Mouse (Mus musculus) small intestine, adult 2 months (tissue): ENCODE measurements around the gene Trip4.
A peak's percentile ranks its signal among the peaks of the same experiment; 100 is the strongest.

Experiments
- CTCF ChIP-seq: fragments of 200-500 bp; IDR thresholded peaks from 2 replicates; pipeline ENCODE4 v1.5.1; 2012; ENCODE audit warnings: low read depth, mild to moderate bottlenecking, control low read depth, inconsistent platforms, low read length, moderate library complexity, mixed read lengths; ENCODE audit not compliant: insufficient replicate concordance, insufficient read length; ENCODE audit errors: extremely low read depth
- POLR2A ChIP-seq: fragments of 200-500 bp; IDR thresholded peaks from 2 replicates; pipeline ENCODE4 v1.6.1; 2012; ENCODE audit warnings: low read depth, mild to moderate bottlenecking, control low read depth, inconsistent platforms, low read length, moderate library complexity

DNA sequence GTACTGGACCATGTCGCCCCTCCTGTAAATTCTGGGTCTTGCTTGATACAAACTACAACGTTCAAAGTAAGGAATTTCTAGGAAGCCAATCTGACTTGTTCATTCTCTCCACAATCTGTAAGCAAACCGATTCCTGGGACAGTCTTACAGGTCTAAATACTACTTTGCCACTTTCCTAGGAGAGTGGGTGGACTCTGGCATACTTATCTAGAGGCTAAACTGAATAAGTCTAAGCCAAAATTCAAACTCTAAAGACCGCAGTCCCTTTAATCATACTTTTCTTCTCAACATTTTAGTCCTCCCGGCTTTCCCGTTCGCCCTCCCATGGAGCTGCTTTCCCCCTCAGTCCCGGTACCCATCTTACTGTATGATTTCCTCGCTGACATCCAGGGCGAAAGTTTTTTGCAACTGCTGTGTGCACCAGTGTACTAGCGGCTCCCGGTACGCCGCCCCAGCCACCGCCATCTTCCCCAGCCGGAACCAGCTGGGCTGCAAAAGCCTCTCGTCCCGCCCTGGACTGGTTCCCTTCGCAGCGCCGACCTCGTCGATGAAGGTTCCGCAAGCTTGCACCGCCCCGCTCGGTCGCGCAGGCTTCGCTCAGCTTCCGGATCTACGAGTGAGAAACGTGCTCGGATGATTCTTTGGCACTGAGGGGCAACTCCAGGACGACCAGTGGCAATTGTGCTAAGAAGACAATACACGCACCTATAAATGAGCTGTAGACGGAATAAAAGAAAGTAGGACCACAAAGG is 23.9 kb downstream of the Trip4 start:
- peak; percentile 89 for TF ChIP-seq POLR2A
- TF ChIP-seq CTCF = peak; percentile 9; the same call in 1 of the 2 replicates
